Mouse (Mus musculus): ENCODE results near the gene Klhdc8a. TPM values are rescaled to one million over a fixed set of nuclear protein-coding genes. Genes with fewer than 3 reads are reported as not detected.

The Klhdc8a gene
- polyA plus RNA-seq, 1 experiment from 2014 or later: 5.3 TPM

- Histone ChIP-seq H3K36me3 (no peaks in the 10 kb centered on the region), H3K4me3 (no peak overlapping the region), H3K27me3 (peaks cover 10% of the 10 kb centered on the region; the same call in 1 of the 2 replicates), H3K9ac (no peak overlapping the region), H3K4me1 (peaks cover 69% of the 10 kb centered on the region), H3K27ac (peak overlapping the region; percentile 66; the same call in 1 of the 2 replicates), H3K4me2 (replicated peaks) (no peak overlapping the region), H3K9me3 (replicated peaks) (no peaks in the 10 kb centered on the region)
- ATAC-seq (ENCODE audit: low FRiP score): no peak
- WGBS: 37% methylated on average over 21 of the region's 21 CpGs
Measured at GRCm38 (mm10) chr1:132292318-132293129, 5.9 kb upstream of the Klhdc8a start.

GRCm38 (mm10) chr1:132295506-132295905, 2.9 kb upstream of the Klhdc8a start:
- H3K27ac ChIP-seq: no peak overlapping the region
- ATAC-seq (ENCODE audit: low FRiP score): no peak
- no peak overlapping the region for H3K9ac ChIP-seq
- no peak overlapping the region for H3K4me2 ChIP-seq (replicated peaks)
- H3K9me3 ChIP-seq (replicated peaks): no peaks in the 10 kb centered on the region
- WGBS: 66% methylated on average over 7 of the region's 7 CpGs
- H3K36me3 ChIP-seq: no peaks in the 10 kb centered on the region
- no peak overlapping the region for H3K4me3 ChIP-seq
- H3K27me3 ChIP-seq: peaks cover 20% of the 10 kb centered on the region; the same call in 1 of the 2 replicates
- H3K4me1 ChIP-seq: peaks cover 62% of the 10 kb centered on the region

- Histone ChIP-seq H3K4me1 (peaks cover 57% of the 10 kb centered on the region), H3K36me3 (no peaks in the 10 kb centered on the region), H3K4me2 (replicated peaks) (no peak overlapping the region), H3K27me3 (peaks cover 21% of the 10 kb centered on the region; the same call in 1 of the 2 replicates), H3K4me3 (no peak overlapping the region), H3K9me3 (replicated peaks) (no peaks in the 10 kb centered on the region), H3K9ac (no peak overlapping the region), H3K27ac (no peak overlapping the region)
- WGBS: 59% methylated on average over 3 of the region's 3 CpGs
- no peak for ATAC-seq (ENCODE audit: low FRiP score)
Measured at GRCm38 (mm10) chr1:132296051-132296450, 2.4 kb upstream of the Klhdc8a start.

GRCm38 (mm10) chr1:132298801-132299464, 507 bp downstream of the Klhdc8a start:
- Histone ChIP-seq H3K9me3 (replicated peaks) (no peaks in the 10 kb centered on the region), H3K4me1 (peaks cover 41% of the 10 kb centered on the region), H3K4me2 (replicated peaks) (peak overlapping the region; percentile 99), H3K36me3 (no peaks in the 10 kb centered on the region), H3K9ac (peak overlapping the region; percentile 83), H3K27ac (peak overlapping the region; percentile 82), H3K4me3 (peak overlapping the region; percentile 62), H3K27me3 (peaks cover 29% of the 10 kb centered on the region)
- ATAC-seq (ENCODE audit: low FRiP score): peak; percentile 71
- WGBS: 1% methylated on average over 68 of the region's 71 CpGs

- Histone ChIP-seq H3K4me2 (replicated peaks) (peak overlapping the region; percentile 99), H3K4me1 (peaks cover 41% of the 10 kb centered on the region), H3K9ac (peak overlapping the region; percentile 83; the same call in 1 of the 2 replicates), H3K27ac (no peak overlapping the region), H3K4me3 (peak overlapping the region; percentile 62), H3K9me3 (replicated peaks) (no peaks in the 10 kb centered on the region), H3K36me3 (no peaks in the 10 kb centered on the region), H3K27me3 (peaks cover 25% of the 10 kb centered on the region)
- no peak for ATAC-seq (ENCODE audit: low FRiP score)
- WGBS: 80% methylated on average over 5 of the region's 5 CpGs
Measured at GRCm38 (mm10) chr1:132299744-132300143, 1.3 kb downstream of the Klhdc8a start.

- WGBS: 88% methylated on average over 5 of the region's 5 CpGs
- Histone ChIP-seq H3K36me3 (no peaks in the 10 kb centered on the region), H3K4me2 (replicated peaks) (peak overlapping the region; percentile 25), H3K4me1 (peaks cover 33% of the 10 kb centered on the region), H3K9me3 (replicated peaks) (no peaks in the 10 kb centered on the region), H3K27ac (no peak overlapping the region), H3K4me3 (no peak overlapping the region), H3K27me3 (peaks cover 23% of the 10 kb centered on the region), H3K9ac (no peak overlapping the region)
- ATAC-seq (ENCODE audit: low FRiP score): no peak
Measured at GRCm38 (mm10) chr1:132301242-132301641, 2.8 kb downstream of the Klhdc8a start.

GRCm38 (mm10) chr1:132302341-132302866, 4.0 kb downstream of the Klhdc8a start:
- Histone ChIP-seq H3K9ac (no peak overlapping the region), H3K27me3 (peaks cover 22% of the 10 kb centered on the region), H3K4me1 (peaks cover 27% of the 10 kb centered on the region), H3K9me3 (replicated peaks) (no peaks in the 10 kb centered on the region), H3K4me2 (replicated peaks) (0 out of 2 replicates have a peak overlapping the region, but pooled peaks have one; percentile 25), H3K27ac (no peak overlapping the region), H3K4me3 (no peak overlapping the region), H3K36me3 (no peaks in the 10 kb centered on the region)
- WGBS: 85% methylated on average over 9 of the region's 9 CpGs
- ATAC-seq (ENCODE audit: low FRiP score): no peak

- ATAC-seq (ENCODE audit: low FRiP score): no peak
- 20% methylated on average over 9 of the region's 9 CpGs for WGBS
Measured at GRCm38 (mm10) chr1:132304618-132305214, 6.3 kb downstream of the Klhdc8a start.

GRCm38 (mm10) chr1:132306160-132306559, 7.7 kb downstream of the Klhdc8a start:
- no peak overlapping the region for H3K4me2 ChIP-seq (replicated peaks)
- peaks cover 12% of the 10 kb centered on the region for H3K27me3 ChIP-seq
- no peak overlapping the region for H3K27ac ChIP-seq
- peak; percentile 20; the same call in 1 of the 2 replicates for ATAC-seq (ENCODE audit: low FRiP score)
- H3K4me1 ChIP-seq: 0 out of 2 replicates have a peak, but pooled peaks cover 4% of the 10 kb centered on the region
- 33% methylated on average over 4 of the region's 4 CpGs for WGBS
- H3K9ac ChIP-seq: no peak overlapping the region
- H3K9me3 ChIP-seq (replicated peaks): no peaks in the 10 kb centered on the region
- H3K36me3 ChIP-seq: no peaks in the 10 kb centered on the region
- no peak overlapping the region for H3K4me3 ChIP-seq

More at GRCm38 (mm10) chr1:132304618-132305214, 6.3 kb downstream of the Klhdc8a start:
- H3K4me1 ChIP-seq: peaks cover 8% of the 10 kb centered on the region; the same call in 1 of the 2 replicates
- H3K27ac ChIP-seq: no peak overlapping the region
- H3K4me2 ChIP-seq (replicated peaks): no peak overlapping the region
- no peaks in the 10 kb centered on the region for H3K9me3 ChIP-seq (replicated peaks)
- no peak overlapping the region for H3K9ac ChIP-seq
- H3K36me3 ChIP-seq: no peaks in the 10 kb centered on the region
- peaks cover 17% of the 10 kb centered on the region for H3K27me3 ChIP-seq
- no peak overlapping the region for H3K4me3 ChIP-seq

- Histone ChIP-seq H3K4me2 (replicated peaks) (no peak overlapping the region), H3K4me3 (no peak overlapping the region), H3K27me3 (peaks cover 16% of the 10 kb centered on the region), H3K9ac (no peak overlapping the region), H3K9me3 (replicated peaks) (no peaks in the 10 kb centered on the region), H3K4me1 (0 out of 2 replicates have a peak, but pooled peaks cover 4% of the 10 kb centered on the region), H3K27ac (no peak overlapping the region), H3K36me3 (no peaks in the 10 kb centered on the region)
- no peak for ATAC-seq (ENCODE audit: low FRiP score)
- WGBS: 21% methylated on average over 4 of the region's 4 CpGs
Measured at GRCm38 (mm10) chr1:132306808-132307207, 8.4 kb downstream of the Klhdc8a start.

GRCm38 (mm10) chr1:132307962-132308361, 9.5 kb downstream of the Klhdc8a start:
- 85% methylated on average over 6 of the region's 6 CpGs for WGBS
- Histone ChIP-seq H3K9me3 (replicated peaks) (no peaks in the 10 kb centered on the region), H3K4me3 (no peak overlapping the region), H3K27ac (no peak overlapping the region), H3K27me3 (peaks cover 12% of the 10 kb centered on the region; the same call in 1 of the 2 replicates), H3K9ac (no peak overlapping the region), H3K4me1 (0 out of 2 replicates have a peak, but pooled peaks cover 4% of the 10 kb centered on the region), H3K4me2 (replicated peaks) (no peak overlapping the region), H3K36me3 (no peaks in the 10 kb centered on the region)
- ATAC-seq (ENCODE audit: low FRiP score): no peak

GRCm38 (mm10) chr1:132308674-132309073, 10.2 kb downstream of the Klhdc8a start:
- Histone ChIP-seq H3K9me3 (replicated peaks) (no peaks in the 10 kb centered on the region), H3K4me3 (no peak overlapping the region), H3K27ac (no peak overlapping the region), H3K9ac (no peak overlapping the region), H3K4me2 (replicated peaks) (no peak overlapping the region), H3K36me3 (no peaks in the 10 kb centered on the region), H3K27me3 (peaks cover 10% of the 10 kb centered on the region; the same call in 1 of the 2 replicates), H3K4me1 (0 out of 2 replicates have a peak, but pooled peaks cover 4% of the 10 kb centered on the region)
- no peak for ATAC-seq (ENCODE audit: low FRiP score)
- WGBS: 89% methylated on average over 7 of the region's 7 CpGs

Data from hindbrain, embryonic 12.5 days (tissue).